Mouse (Mus musculus): ENCODE measurements around the gene Insm2. TPM values are rescaled to one million over a fixed set of nuclear protein-coding genes. Genes with fewer than 3 reads are reported as not detected.

The Insm2 gene
- polyA plus RNA-seq, 1 experiment = not detected

DNA sequence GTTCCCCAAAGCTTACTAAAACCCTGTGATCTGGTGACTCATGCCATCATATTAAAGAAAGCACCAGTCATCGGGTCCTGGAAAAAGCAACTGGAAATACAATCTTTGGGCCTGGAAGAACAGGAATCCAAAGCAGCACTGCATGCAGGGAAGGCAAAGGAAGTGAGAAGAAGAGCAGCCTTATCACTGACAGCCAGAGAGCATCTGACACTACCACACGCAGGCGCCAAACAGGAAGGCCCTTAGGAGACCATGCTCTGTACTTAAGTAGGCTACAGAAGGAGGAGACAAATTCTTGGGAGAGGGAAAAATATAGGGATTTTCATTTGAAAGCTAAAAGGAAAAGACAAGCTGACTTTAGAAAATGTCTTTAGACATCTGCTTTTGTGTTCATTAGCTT is 5.2 kb downstream of the Insm2 start:
- DNase-seq (ENCODE audit: low read depth) = no peak

DNA sequence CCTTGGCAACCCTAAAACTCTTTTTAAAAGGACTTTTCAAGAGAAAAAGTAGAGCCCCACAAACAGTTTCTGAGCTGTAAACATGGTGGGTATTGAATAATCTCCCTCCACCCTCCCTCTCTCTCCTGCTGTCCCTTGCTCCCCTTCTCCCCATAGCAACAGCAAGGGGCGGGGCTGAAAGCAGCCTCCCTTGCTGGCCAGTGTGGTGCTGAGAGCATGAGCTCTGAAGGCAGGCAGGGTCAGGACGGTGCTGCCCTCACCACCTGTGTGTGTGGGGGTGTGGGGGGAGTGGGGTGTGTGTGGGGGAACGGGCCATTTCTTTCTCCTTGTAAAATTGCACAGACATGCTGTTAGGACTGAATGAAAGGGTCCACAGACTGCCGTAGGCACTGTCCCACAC is 8.7 kb downstream of the Insm2 start:
- no peak for DNase-seq (ENCODE audit: low read depth)

DNA sequence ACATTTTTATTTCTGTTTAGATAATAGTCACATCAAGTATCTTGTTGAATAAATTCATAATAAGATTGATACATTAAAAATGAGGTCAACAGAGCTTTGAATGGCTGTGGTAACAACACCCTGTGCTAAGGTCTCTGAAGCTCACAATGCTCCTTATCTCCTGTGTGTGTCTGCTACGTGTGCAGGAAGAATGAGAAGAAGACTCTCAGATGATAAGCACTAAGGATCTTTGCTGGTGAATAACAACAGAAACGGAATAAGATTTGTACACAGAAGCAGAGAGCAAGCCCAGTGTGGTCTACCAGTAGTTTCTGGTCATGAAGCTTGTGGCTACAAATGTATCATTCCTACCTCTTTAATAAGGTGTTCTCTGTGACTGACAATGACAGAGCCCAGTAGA is 11.6 kb downstream of the Insm2 start:
- no peak for DNase-seq (ENCODE audit: low read depth)

DNA sequence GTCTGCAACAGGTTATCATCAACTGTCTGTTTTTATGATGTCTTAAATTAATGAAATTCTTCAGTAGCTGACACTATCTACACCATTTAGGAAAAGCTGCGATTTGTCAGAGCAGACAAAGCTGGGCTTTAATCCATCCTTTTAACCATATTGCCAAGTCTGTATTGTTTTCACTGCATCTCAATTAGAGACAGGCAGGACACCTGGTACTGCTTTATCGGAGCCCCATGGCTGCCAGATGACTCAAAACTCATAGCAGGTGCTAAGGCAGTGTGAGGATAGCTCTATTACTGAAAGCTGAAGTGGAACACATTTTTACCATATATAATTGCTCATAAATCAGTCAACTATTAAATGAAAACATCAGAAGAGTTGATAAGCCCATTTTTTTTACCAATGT is 21.1 kb downstream of the Insm2 start:
- DNase-seq (ENCODE audit: low read depth) = no peak

DNA sequence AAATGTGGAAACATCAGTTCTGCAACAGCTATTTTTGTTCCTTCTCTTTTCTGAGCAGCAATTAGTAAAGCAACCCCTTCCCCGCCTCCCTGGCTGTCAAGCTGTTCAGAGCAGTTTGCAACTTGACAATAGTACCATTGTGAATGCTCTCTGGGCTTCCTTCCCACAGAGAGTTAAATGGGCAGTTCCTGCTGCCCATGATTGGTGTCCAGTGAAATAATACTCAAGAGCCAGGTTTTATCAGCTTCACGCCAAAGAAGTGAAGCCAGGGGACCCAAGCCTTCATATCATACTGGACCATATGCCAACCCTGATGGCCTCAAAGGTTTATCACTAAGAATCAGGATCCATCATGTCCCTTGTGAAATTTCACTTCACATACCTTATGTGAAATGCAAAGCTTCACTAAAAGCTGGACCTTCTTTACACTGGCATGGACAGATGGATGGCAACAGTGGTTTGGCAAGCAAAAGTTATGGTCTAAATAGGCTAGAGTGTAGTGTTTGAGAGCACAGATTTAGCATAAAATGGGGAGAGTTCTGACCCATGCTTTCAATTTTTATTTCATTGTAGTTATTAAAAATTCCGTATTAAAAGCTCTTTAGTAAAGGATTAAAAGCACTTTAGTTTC is 23.5 kb downstream of the Insm2 start:
- no peak for DNase-seq (ENCODE audit: low read depth)

DNA sequence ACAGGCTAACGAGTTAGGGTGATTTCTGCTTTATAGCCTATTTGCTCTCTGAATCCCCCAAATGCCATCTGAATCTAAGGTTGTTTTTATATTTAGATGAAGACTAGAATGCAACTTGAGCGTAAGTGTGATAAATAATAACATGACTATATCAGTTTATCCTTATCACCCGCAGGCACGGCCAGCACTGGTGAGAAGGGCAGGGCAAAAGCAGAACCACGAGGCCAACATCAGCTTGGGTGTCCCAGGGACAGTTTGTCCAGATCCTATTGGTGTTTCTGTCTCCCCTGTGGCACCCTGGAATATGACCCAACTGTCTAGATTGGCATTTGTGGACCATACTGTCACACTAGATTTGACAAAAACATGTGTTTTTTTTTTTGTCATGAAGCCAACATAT is 24.0 kb downstream of the Insm2 start:
- DNase-seq (ENCODE audit: low read depth) = no peak

DNA sequence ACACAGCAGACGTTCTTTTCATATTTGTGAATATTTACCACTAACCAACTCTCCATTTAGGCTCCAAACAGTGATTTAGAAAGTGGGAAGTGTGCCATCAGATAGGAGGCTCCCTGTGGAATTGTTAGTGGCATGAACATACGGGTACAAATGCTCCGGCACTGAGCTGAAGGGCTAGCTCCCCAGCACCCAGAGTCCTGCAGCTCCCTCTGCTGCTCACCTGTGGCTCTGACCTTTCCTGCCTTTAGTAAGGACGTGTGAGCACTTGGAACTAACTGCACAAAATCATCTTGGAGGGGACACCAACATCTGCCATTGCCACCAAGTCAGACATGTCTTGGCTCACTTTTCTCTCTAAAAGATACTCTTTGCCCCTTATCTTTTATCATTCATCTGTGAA is 27.5 kb downstream of the Insm2 start:
- no peak for DNase-seq (ENCODE audit: low read depth)

DNA sequence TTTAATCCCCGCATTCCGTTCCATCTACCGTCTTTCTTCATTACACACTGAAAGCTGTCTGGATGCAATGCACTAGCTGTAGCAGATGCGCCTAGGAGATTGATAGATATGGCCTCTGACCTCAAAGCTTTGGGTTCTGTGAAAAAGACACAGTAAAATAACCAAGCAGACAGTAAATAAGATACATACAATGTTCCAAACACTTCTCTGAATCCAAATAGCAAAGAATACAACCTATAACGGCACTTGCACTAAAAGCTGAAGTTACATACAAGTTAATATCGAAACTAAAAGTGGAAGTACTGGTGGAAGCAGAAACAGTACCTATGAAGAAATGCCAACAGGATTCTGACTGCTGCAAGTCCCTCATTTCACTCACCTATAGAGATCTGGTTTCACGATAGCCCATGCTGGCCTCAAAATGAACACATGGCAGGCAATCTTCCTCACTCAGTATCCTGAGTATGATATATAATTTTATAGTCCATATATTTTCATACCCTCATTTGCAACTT is 48.8 kb downstream of the Insm2 start:
- DNase-seq (ENCODE audit: low read depth) = no peak

Other genes starting within 250 kb of the Insm2 start
- 70.7 and 88.6 TPM in 2 replicates for gene Psma6, start 215.2 kb upstream of the Insm2 start, polyA plus RNA-seq (2012; rRNA removed)
- 127 and 129 TPM in 2 replicates for gene Nfkbia, start 106.8 kb upstream of the Insm2 start, polyA plus RNA-seq (2012; rRNA removed)
- 0.86 and 1.8 TPM in 2 replicates for gene Aldoart2, start 34.2 kb upstream of the Insm2 start, polyA plus RNA-seq (2012; rRNA removed)
- gene Ralgapa1, start 221.7 kb downstream of the Insm2 start, polyA plus RNA-seq (2012; rRNA removed) = 24.5 and 30.5 TPM in 2 replicates
- gene Brms1l, start 236.9 kb downstream of the Insm2 start, polyA plus RNA-seq (2012; rRNA removed) = 13.8 and 14.6 TPM in 2 replicates

All from gonadal fat pad, adult 2 months (tissue).